Mouse (Mus musculus): ENCODE data around the gene Sbno2.
"Not testable (repeated sequence)": the region's sequence is repeated elsewhere in the genome, so short reads cannot be mapped to it uniquely, and the experiment has no call there.

The Sbno2 gene

GRCm38 (mm10) chr10:80057683-80058326 lies 47.6 kb downstream of the Sbno2 start:
- DNase-seq (ENCODE audit: extremely low spot score, low spot score), result no peak

GRCm38 (mm10) chr10:80056976-80057682 lies 48.2 kb downstream of the Sbno2 start:
- no peak for DNase-seq (ENCODE audit: extremely low spot score, low spot score)

GRCm38 (mm10) chr10:80056506-80056905 lies 48.9 kb downstream of the Sbno2 start:
- no peak for DNase-seq (ENCODE audit: extremely low spot score, low spot score)

- no peak for DNase-seq (ENCODE audit: extremely low spot score, low spot score)
Observed at GRCm38 (mm10) chr10:80055891-80056290, 49.5 kb downstream of the Sbno2 start.

GRCm38 (mm10) chr10:80055364-80055763 lies 50.0 kb downstream of the Sbno2 start:
- no peak for DNase-seq (ENCODE audit: extremely low spot score, low spot score)

- DNase-seq (ENCODE audit: extremely low spot score, low spot score), result not testable (repeated sequence)
Observed at GRCm38 (mm10) chr10:80054911-80055310, 50.5 kb downstream of the Sbno2 start.

GRCm38 (mm10) chr10:80053831-80054815 lies 51.2 kb downstream of the Sbno2 start:
- DNase-seq (ENCODE audit: extremely low spot score, low spot score), result peak; percentile 79

- DNase-seq (ENCODE audit: extremely low spot score, low spot score), result peak; percentile 99
Observed at GRCm38 (mm10) chr10:80053259-80053780, 52.1 kb downstream of the Sbno2 start.

- no peak for DNase-seq (ENCODE audit: extremely low spot score, low spot score)
Observed at GRCm38 (mm10) chr10:80052374-80052764, 53.0 kb downstream of the Sbno2 start.

- peak; percentile 26 for DNase-seq (ENCODE audit: extremely low spot score, low spot score)
Observed at GRCm38 (mm10) chr10:80051618-80052373, 53.6 kb downstream of the Sbno2 start.

GRCm38 (mm10) chr10:80050885-80051617 lies 54.3 kb downstream of the Sbno2 start:
- no peak for DNase-seq (ENCODE audit: extremely low spot score, low spot score)

- no peak for DNase-seq (ENCODE audit: extremely low spot score, low spot score)
Observed at GRCm38 (mm10) chr10:80050244-80050643, 55.1 kb downstream of the Sbno2 start.

- DNase-seq (ENCODE audit: extremely low spot score, low spot score), result no peak
Observed at GRCm38 (mm10) chr10:80048834-80049233, 56.5 kb downstream of the Sbno2 start.

- peak; percentile 34 for DNase-seq (ENCODE audit: extremely low spot score, low spot score)
Observed at GRCm38 (mm10) chr10:80048396-80048795, 57.0 kb downstream of the Sbno2 start.

GRCm38 (mm10) chr10:80047041-80047565 lies 58.3 kb downstream of the Sbno2 start, which contains the start of gene Gpx4:
Gpx4 (plus strand) TSS chr10:80047166.
- no peak for DNase-seq (ENCODE audit: extremely low spot score, low spot score)

GRCm38 (mm10) chr10:80045766-80046165 lies 59.6 kb downstream of the Sbno2 start:
- no peak for DNase-seq (ENCODE audit: extremely low spot score, low spot score)

GRCm38 (mm10) chr10:80045364-80045763 lies 60.0 kb downstream of the Sbno2 start:
- DNase-seq (ENCODE audit: extremely low spot score, low spot score), result not testable (repeated sequence)

- no peak for DNase-seq (ENCODE audit: extremely low spot score, low spot score)
Observed at GRCm38 (mm10) chr10:80044087-80044486, 61.3 kb downstream of the Sbno2 start.

GRCm38 (mm10) chr10:80041409-80042060 lies 63.8 kb downstream of the Sbno2 start:
- not testable (repeated sequence) for DNase-seq (ENCODE audit: extremely low spot score, low spot score)

Measured in neural tube, embryonic 10.5 days (tissue).